Mouse (Mus musculus): ENCODE data around the gene Prpf38a. TPM values are rescaled to one million over a fixed set of nuclear protein-coding genes. Genes with fewer than 3 reads are reported as not detected.
A peak's percentile ranks its signal among the peaks of the same experiment; 100 is the strongest.

Gene Prpf38a
- total RNA-seq (2014; rRNA removed) (14.8 and 19.9 TPM in 2 replicates), polyA plus RNA-seq (2015; fragmentation: Nextera tagmentation; extraction: Ambion mirVana) (59.6 and 65.6 TPM in 2 replicates)

DNA sequence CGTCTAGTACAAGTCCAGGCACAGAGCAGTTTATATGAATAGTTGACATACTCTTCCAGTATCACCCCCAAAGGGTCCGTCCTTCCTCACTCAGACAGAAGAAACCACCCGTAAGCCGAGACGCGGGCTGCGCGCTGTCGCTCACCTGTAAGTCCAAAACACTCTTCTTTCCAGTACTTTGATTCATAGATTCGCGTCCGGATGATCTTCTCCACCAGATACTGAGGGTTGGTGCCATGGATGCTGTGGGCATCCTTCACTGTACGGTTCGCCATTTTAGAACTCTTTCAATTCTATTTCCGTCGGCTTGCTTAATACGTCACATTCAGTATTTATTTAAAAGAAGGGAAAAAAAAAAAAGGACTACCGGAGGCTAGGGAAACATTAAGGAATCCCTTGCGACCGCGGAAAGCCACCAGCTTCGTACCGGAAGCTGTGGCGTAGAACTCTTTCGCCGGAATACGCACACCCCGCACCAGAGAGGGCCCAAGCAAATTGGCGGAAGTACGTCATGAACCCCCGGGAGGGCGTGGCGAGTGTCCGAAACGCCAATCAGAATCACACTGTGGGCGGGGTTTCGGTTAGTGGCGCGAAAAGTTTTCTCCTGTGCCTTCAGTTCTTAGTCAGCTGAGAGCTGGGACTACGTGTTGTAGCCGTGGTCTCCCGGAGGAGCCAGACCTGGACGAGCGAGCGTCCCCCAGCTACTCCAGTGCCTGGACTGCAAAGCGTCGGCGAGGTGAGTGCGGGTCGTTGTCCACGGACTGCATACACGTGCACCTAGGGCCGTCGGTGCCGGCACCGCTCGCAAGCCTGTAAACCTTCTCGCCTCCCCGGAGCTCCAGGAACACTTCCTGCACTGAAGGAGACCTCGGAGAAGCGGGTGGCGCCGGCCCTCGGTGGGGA, at the start of gene Prpf38a, which contains the start of gene Orc1:
Prpf38a (minus strand) TSS at position 497 of the 903 bp plus-strand sequence.
Orc1 (plus strand) TSS at position 584 of the 903 bp plus-strand sequence.
- Histone ChIP-seq H3K9ac (replicated peaks; ENCODE audit: low read length) (peak within 1 kb of the TSS; percentile 45), H3K27ac (peak within 1 kb of the TSS; percentile 54), H3K27me3 (ENCODE audit: insufficient read depth, low read length) (no peaks in the 10 kb centered on the region), H3K4me2 (ENCODE audit: low read depth, low read length) (peak within 1 kb of the TSS; percentile 97), H3K4me3 (ENCODE audit: low read length) (peak within 1 kb of the TSS; percentile 61), H3K4me1 (ENCODE audit: insufficient read depth, low read length) (0 out of 2 replicates have a peak, but pooled peaks cover 4% of the 10 kb centered on the region), H3K9me3 (ENCODE audit: low read length) (no peaks in the 10 kb centered on the region), H3K36me3 (ENCODE audit: insufficient read depth, low read length) (peaks cover 5% of the 10 kb centered on the region; the same call in 1 of the 2 replicates)
- TF ChIP-seq CTCF (IDR thresholded peaks at IDR 0.05; ENCODE audit: low read depth), result no peak
- ATAC-seq (peak; percentile 99), DNase-seq (ENCODE audit: low spot score) (peak; percentile 99)
- under 1% methylated on average over 64 of the region's 64 CpGs for WGBS

DNA sequence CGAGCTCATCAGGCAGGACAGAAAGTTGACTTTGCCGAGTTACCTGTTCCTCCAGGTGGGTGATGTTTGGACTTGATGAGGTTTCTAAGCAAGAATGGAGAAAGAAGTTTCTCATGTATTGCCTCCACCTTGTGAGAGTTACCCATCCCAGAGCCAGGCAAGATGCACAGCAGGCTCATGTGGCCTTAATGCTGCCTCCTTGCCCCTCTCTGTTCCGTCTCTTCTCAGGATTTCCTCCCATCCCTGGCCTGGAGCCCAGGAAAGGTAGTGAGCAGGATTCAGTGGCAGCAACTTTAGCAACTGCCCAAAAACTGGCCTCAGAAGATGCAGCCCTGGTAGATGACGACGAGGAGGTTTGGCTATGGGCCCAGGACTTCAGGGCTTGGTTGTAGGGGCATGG, 47.9 kb upstream of the Prpf38a start:
- Histone ChIP-seq H3K4me3 (ENCODE audit: low read length) (no peak overlapping the region), H3K9ac (replicated peaks; ENCODE audit: low read length) (no peak overlapping the region), H3K27ac (no peak overlapping the region), H3K36me3 (ENCODE audit: insufficient read depth, low read length) (peaks cover 42% of the 10 kb centered on the region), H3K27me3 (ENCODE audit: insufficient read depth, low read length) (no peaks in the 10 kb centered on the region), H3K4me2 (ENCODE audit: low read depth, low read length) (no peak overlapping the region), H3K9me3 (ENCODE audit: low read length) (no peaks in the 10 kb centered on the region), H3K4me1 (ENCODE audit: insufficient read depth, low read length) (no peaks in the 10 kb centered on the region)
- ATAC-seq, result no peak
- no peak for DNase-seq (ENCODE audit: low spot score)
- no peak for TF ChIP-seq CTCF (IDR thresholded peaks at IDR 0.05; ENCODE audit: low read depth)
- WGBS, result 76% methylated on average over 5 of the region's 5 CpGs

DNA sequence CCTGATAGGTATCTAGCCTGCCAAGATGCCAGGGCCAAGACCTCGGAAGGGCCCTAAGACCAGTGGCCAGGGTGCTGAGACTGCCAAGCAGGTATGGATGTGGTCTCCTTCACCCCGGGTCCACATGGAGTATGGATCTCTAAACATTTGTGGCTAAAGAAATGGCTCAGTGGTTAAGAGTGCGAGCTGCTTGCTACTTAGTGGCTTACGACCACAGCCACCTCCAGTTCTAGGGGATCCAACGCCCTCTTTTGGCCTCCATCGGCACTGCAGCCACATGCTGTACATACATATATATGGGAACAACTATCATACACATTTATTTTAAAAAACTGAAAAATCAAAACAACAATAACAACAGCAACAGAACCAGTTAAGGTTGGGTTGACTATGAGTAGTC, 42.4 kb upstream of the Prpf38a start:
- Histone ChIP-seq H3K36me3 (ENCODE audit: insufficient read depth, low read length) (peaks cover 26% of the 10 kb centered on the region), H3K27me3 (ENCODE audit: insufficient read depth, low read length) (no peaks in the 10 kb centered on the region), H3K4me1 (ENCODE audit: insufficient read depth, low read length) (peaks cover 12% of the 10 kb centered on the region; the same call in 1 of the 2 replicates), H3K9ac (replicated peaks; ENCODE audit: low read length) (no peak overlapping the region), H3K4me3 (ENCODE audit: low read length) (no peak overlapping the region), H3K4me2 (ENCODE audit: low read depth, low read length) (no peak overlapping the region), H3K27ac (no peak overlapping the region), H3K9me3 (ENCODE audit: low read length) (no peaks in the 10 kb centered on the region)
- DNase-seq (ENCODE audit: low spot score), result no peak
- ATAC-seq, result no peak
- WGBS, result 94% methylated on average over 6 of the region's 6 CpGs
- TF ChIP-seq CTCF (IDR thresholded peaks at IDR 0.05; ENCODE audit: low read depth), result peak; percentile 37; the same call in 1 of the 2 replicates

DNA sequence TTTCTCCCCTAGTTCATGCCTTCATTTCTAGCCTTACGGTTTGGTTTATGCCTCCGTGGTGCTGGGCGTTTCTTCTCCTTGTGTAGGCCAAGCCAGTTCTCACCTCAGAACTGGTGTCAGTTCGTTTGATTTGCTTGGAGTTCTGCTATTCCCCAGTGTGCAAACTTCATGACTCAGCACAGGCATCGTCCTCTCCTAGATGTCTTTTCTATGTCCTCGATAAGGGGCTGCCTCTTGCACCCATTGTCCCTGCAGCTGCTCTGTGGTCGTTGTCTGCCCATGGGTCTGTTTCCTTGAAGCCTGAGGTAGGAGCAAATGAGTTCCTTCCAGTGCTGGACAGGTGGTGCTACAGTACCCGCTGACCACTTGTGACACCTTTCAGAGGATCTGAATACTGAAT, 41.4 kb upstream of the Prpf38a start:
- H3K9me3 ChIP-seq (ENCODE audit: low read length), result no peaks in the 10 kb centered on the region
- peaks cover 17% of the 10 kb centered on the region for H3K36me3 ChIP-seq (ENCODE audit: insufficient read depth, low read length)
- H3K9ac ChIP-seq (replicated peaks; ENCODE audit: low read length), result peak overlapping the region; percentile 82
- H3K4me1 ChIP-seq (ENCODE audit: insufficient read depth, low read length), result peaks cover 12% of the 10 kb centered on the region; the same call in 1 of the 2 replicates
- H3K27ac ChIP-seq, result peak overlapping the region; percentile 94
- 17% methylated on average over 8 of the region's 8 CpGs for WGBS
- TF ChIP-seq CTCF (IDR thresholded peaks at IDR 0.05; ENCODE audit: low read depth), result peak; percentile 4; the same call in 1 of the 2 replicates
- H3K4me2 ChIP-seq (ENCODE audit: low read depth, low read length), result peak overlapping the region; percentile 74
- no peaks in the 10 kb centered on the region for H3K27me3 ChIP-seq (ENCODE audit: insufficient read depth, low read length)
- H3K4me3 ChIP-seq (ENCODE audit: low read length), result peak overlapping the region; percentile 71
- DNase-seq (ENCODE audit: low spot score) (peak; percentile 40), ATAC-seq (peak; percentile 2; the same call in 1 of the 2 replicates)

DNA sequence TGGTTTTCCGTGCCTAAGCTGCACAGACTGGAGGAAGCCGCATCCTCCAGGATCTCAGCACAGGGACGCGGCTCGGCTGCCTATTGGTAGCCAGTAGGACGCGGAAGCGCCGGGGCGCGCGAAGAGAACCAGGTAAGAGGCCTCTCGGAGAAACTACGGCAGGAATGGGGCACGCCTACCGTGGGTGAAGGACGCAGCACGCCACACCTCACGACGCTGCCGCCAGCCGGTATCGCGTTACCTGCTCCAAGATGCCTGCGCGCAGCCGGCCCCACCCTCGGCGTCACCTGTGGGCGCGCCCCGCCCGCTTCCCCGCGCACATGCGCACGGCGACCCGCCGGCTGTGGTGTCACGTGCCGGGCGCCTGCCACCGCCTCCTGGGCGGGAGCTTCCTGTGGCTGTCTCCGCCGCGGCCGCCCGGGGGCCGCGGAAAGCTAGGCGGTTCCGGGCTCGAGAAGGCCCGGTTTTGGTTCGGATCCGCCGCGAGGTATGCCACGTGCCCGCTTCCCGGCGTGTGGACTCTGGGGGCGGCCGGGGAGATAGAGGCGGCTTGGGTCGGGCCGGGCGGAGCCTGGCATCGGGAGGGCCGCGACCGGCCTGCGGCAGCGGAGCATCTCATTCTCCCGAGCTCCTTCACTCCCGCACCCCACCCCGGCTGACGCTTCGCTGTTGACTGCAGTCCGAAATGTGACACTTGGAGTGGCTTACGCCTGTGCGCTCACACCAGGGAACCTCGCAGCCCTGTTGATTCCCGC, 40.6 kb upstream of the Prpf38a start, which contains the start of gene Cc2d1b:
Cc2d1b (plus strand) TSS at position 354 of the 755 bp plus-strand sequence.
- peaks cover 12% of the 10 kb centered on the region; the same call in 1 of the 2 replicates for H3K4me1 ChIP-seq (ENCODE audit: insufficient read depth, low read length)
- peak within 1 kb of the TSS; percentile 71 for H3K4me3 ChIP-seq (ENCODE audit: low read length)
- H3K9ac ChIP-seq (replicated peaks; ENCODE audit: low read length), result peak within 1 kb of the TSS; percentile 82
- peaks cover 10% of the 10 kb centered on the region; the same call in 1 of the 2 replicates for H3K36me3 ChIP-seq (ENCODE audit: insufficient read depth, low read length)
- DNase-seq (ENCODE audit: low spot score) (peak; percentile 96), ATAC-seq (peak; percentile 94)
- H3K27me3 ChIP-seq (ENCODE audit: insufficient read depth, low read length), result no peaks in the 10 kb centered on the region
- H3K4me2 ChIP-seq (ENCODE audit: low read depth, low read length), result peak within 1 kb of the TSS; percentile 74
- WGBS, result under 1% methylated on average over 81 of the region's 86 CpGs
- TF ChIP-seq CTCF (IDR thresholded peaks at IDR 0.05; ENCODE audit: low read depth), result no peak
- peak within 1 kb of the TSS; percentile 94 for H3K27ac ChIP-seq
- no peaks in the 10 kb centered on the region for H3K9me3 ChIP-seq (ENCODE audit: low read length)

DNA sequence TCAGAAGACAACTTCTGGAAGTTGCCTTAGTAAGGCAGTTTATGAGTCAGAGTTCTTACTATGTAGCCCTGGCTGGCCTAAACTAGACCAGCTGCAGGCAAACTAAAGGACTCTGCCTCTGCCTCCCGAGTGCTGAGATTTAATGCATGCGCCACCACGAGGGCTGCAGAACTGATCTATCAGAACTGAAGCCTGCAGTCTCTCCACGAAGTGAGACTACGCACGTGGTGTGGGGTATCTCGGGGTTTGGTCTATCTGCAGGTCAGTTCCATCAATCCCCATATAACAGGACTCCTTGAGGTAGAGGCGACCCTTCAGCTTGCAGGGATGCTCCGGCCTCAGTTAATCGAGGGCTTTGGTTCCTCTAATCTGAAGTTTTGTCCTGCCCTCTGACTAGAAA, 40.0 kb upstream of the Prpf38a start:
- peaks cover 12% of the 10 kb centered on the region; the same call in 1 of the 2 replicates for H3K4me1 ChIP-seq (ENCODE audit: insufficient read depth, low read length)
- H3K36me3 ChIP-seq (ENCODE audit: insufficient read depth, low read length), result 0 out of 2 replicates have a peak, but pooled peaks cover 4% of the 10 kb centered on the region
- TF ChIP-seq CTCF (IDR thresholded peaks at IDR 0.05; ENCODE audit: low read depth), result no peak
- ATAC-seq (peak; percentile 68), DNase-seq (ENCODE audit: low spot score) (peak; percentile 63)
- WGBS, result 0% methylated on average over 10 of the region's 10 CpGs
- H3K27me3 ChIP-seq (ENCODE audit: insufficient read depth, low read length), result no peaks in the 10 kb centered on the region
- peak overlapping the region; percentile 82 for H3K9ac ChIP-seq (replicated peaks; ENCODE audit: low read length)
- H3K27ac ChIP-seq, result peak overlapping the region; percentile 94
- peak overlapping the region; percentile 71 for H3K4me3 ChIP-seq (ENCODE audit: low read length)
- peak overlapping the region; percentile 74 for H3K4me2 ChIP-seq (ENCODE audit: low read depth, low read length)
- no peaks in the 10 kb centered on the region for H3K9me3 ChIP-seq (ENCODE audit: low read length)

Data from hindbrain, postnatal 0 days (tissue).